Mouse (Mus musculus): Measurements from ENCODE around the gene Iqcd.

GRCm38 (mm10) chr5:120555871-120556270 is 32.9 kb upstream of the Iqcd start:
- TF ChIP-seq CTCF (IDR thresholded peaks at IDR 0.05; ENCODE audit: control insufficient read depth, insufficient read depth, insufficient read length) (no peak), MAX (IDR thresholded peaks at IDR 0.05) (no peak)
